Comparison of ENCODE assay signal across 26 mouse cellular contexts in genomic region chr6:82522567-82522966, GRCm38 (mm10).
DNase-seq lines count a peak whose midpoint lies in the region; ATAC-seq and TF ChIP-seq lines count a peak whose summit lies in the region.
"Had no signal": no experiment of that assay in that cellular context is flagged by ENCODE, and none has a peak within 500 bp of the region (broad histone marks: within the 10 kb centered on the region; RNA-seq: fewer than 3 reads in every experiment).

No protein-coding gene starts in this region.

- no peaks in the 10 kb centered on the region for H3K9me3 ChIP-seq in hindbrain, embryonic 15.5 days
- H3K9me3 ChIP-seq in hindbrain, embryonic 13.5 days = no peaks in the 10 kb centered on the region
- H3K9me3 ChIP-seq: embryonic facial prominence, embryonic 12.5 days; embryonic facial prominence, embryonic 15.5 days; heart, embryonic 15.5 days; intestine, embryonic 15.5 days had no signal

- no peak overlapping the region for H3K27ac ChIP-seq in hindbrain, embryonic 15.5 days (replicated peaks)
- H3K27ac ChIP-seq in hindbrain, embryonic 13.5 days = no peak overlapping the region
- H3K27ac ChIP-seq in left cerebral cortex, adult 2 months = no peak overlapping the region
- H3K27ac ChIP-seq: embryonic facial prominence, embryonic 12.5 days; embryonic facial prominence, embryonic 15.5 days; gastrocnemius, adult 2 months; heart, embryonic 15.5 days; intestine, embryonic 15.5 days had no signal

- intact Hi-C loops in left cerebral cortex, postnatal 4 days (cut with DNase I) = no loop called here
- intact Hi-C loops in left cerebral cortex, adult 2 months (cut with DNase I) = no loop called here

- no peak overlapping the region for H3K9ac ChIP-seq in hindbrain, embryonic 15.5 days
- no peak overlapping the region for H3K9ac ChIP-seq in hindbrain, embryonic 13.5 days
- H3K9ac ChIP-seq: embryonic facial prominence, embryonic 12.5 days; embryonic facial prominence, embryonic 15.5 days; forebrain, postnatal 0 days; heart, embryonic 15.5 days; intestine, embryonic 15.5 days had no signal

- H3K36me3 ChIP-seq in hindbrain, embryonic 15.5 days = no peaks in the 10 kb centered on the region
- no peaks in the 10 kb centered on the region for H3K36me3 ChIP-seq in hindbrain, embryonic 13.5 days
- H3K36me3 ChIP-seq: embryonic facial prominence, embryonic 12.5 days; embryonic facial prominence, embryonic 15.5 days; heart, embryonic 15.5 days; intestine, embryonic 15.5 days had no signal

- DNase-seq in left cerebral cortex, postnatal 4 days = peak; percentile 3
- DNase-seq in left cerebral cortex, adult 2 months (ENCODE audit: extremely low spot score in 1 of 2, low spot score in 2 of 2) = no peak
- peak; percentile 2 for DNase-seq in lung, postnatal 36 days
- DNase-seq in lung, adult 2 months = no peak
- DNase-seq in brain, embryonic 14.5 days (ENCODE audit: low read depth) = peak; percentile 35
- no peak for DNase-seq in cerebellum, adult 18-20 months
- DNase-seq: adrenal gland, adult 8-10 months; adrenal gland, postnatal 25 days; cerebellum, adult 2 months; cerebellum, adult 9-11 months; cerebellum, postnatal 25 days; forebrain, postnatal 0 days; gastrocnemius, adult 2 months; gastrocnemius, postnatal 14 days; heart, adult 18-20 months; heart, postnatal 10 days; heart, postnatal 36 days had no signal

- no peak for TF ChIP-seq POLR2A in lung, adult 2 months (IDR thresholded peaks at IDR 0.05; ENCODE audit: borderline replicate concordance, extremely low read depth, low read depth, low read length)
- no peak for TF ChIP-seq POLR2A in brain, embryonic 14.5 days (IDR thresholded peaks at IDR 0.05; ENCODE audit: borderline replicate concordance, extremely low read depth, insufficient read depth, insufficient read length, poor library complexity, severe bottlenecking)

- no peak overlapping the region for H3K4me3 ChIP-seq in hindbrain, embryonic 15.5 days
- no peak overlapping the region for H3K4me3 ChIP-seq in hindbrain, embryonic 13.5 days
- H3K4me3 ChIP-seq in left cerebral cortex, adult 2 months = no peak overlapping the region
- H3K4me3 ChIP-seq in lung, adult 2 months (replicated peaks; ENCODE audit: extremely low read depth, low read depth, low read length) = no peak overlapping the region
- H3K4me3 ChIP-seq: embryonic facial prominence, embryonic 12.5 days; embryonic facial prominence, embryonic 15.5 days; gastrocnemius, adult 2 months; heart, embryonic 15.5 days; intestine, embryonic 15.5 days had no signal

- TF ChIP-seq CTCF in left cerebral cortex, adult 2 months (IDR thresholded peaks at IDR 0.05) = no peak
- no peak for TF ChIP-seq CTCF in lung, adult 2 months (IDR thresholded peaks at IDR 0.05; ENCODE audit: insufficient read depth, low read length)
- TF ChIP-seq CTCF in brain, embryonic 14.5 days (IDR thresholded peaks at IDR 0.05; ENCODE audit: borderline replicate concordance, extremely low read depth, insufficient read depth, insufficient read length) = no peak

- H3K4me2 ChIP-seq in hindbrain, embryonic 15.5 days = no peak overlapping the region
- H3K4me2 ChIP-seq in hindbrain, embryonic 13.5 days = no peak overlapping the region
- H3K4me2 ChIP-seq: embryonic facial prominence, embryonic 12.5 days; embryonic facial prominence, embryonic 15.5 days; heart, embryonic 11.5 days; heart, embryonic 15.5 days; intestine, embryonic 15.5 days had no signal

- H3K27me3 ChIP-seq in hindbrain, embryonic 15.5 days = no peaks in the 10 kb centered on the region
- H3K27me3 ChIP-seq in hindbrain, embryonic 13.5 days = no peaks in the 10 kb centered on the region
- H3K27me3 ChIP-seq: embryonic facial prominence, embryonic 12.5 days; embryonic facial prominence, embryonic 15.5 days; heart, embryonic 15.5 days; intestine, embryonic 15.5 days had no signal

- WGBS in hindbrain, embryonic 15.5 days = 76% methylated on average over 5 of the region's 5 CpGs
- 89% methylated on average over 5 of the region's 5 CpGs for WGBS in hindbrain, embryonic 13.5 days
- 79% methylated on average over 5 of the region's 5 CpGs for WGBS in lung, adult 2 months

- ATAC-seq in hindbrain, embryonic 15.5 days (ENCODE audit: low FRiP score, low read depth) = peak; percentile 30; the same call in 1 of the 2 replicates
- ATAC-seq in hindbrain, embryonic 13.5 days (ENCODE audit: low FRiP score) = no peak
- ATAC-seq: CD4-positive, CD25-positive, alpha-beta regulatory T cell, adult 4 months; forebrain, embryonic 14.5 days; forebrain, postnatal 0 days; intestine, embryonic 15.5 days had no signal

- H3K4me1 ChIP-seq in hindbrain, embryonic 15.5 days (replicated peaks) = no peaks in the 10 kb centered on the region
- H3K4me1 ChIP-seq in hindbrain, embryonic 13.5 days (replicated peaks) = peaks cover 7% of the 10 kb centered on the region
- no peaks in the 10 kb centered on the region for H3K4me1 ChIP-seq in lung, adult 2 months (ENCODE audit: control insufficient read depth, insufficient read depth, low read length)
- H3K4me1 ChIP-seq: embryonic facial prominence, embryonic 15.5 days; heart, embryonic 15.5 days; intestine, embryonic 15.5 days had no signal

Comparison
In these comparisons a context has a peak if more than half of its experiments do, and no peak if none do; other contexts are left out.
1. DNase-seq: peak in left cerebral cortex, postnatal 4 days (single experiment), lung, postnatal 36 days (single experiment) and brain, embryonic 14.5 days (single experiment); none in left cerebral cortex, adult 2 months (0 of 2), lung, adult 2 months (single experiment) and cerebellum, adult 18-20 months (0 of 2).